8 mouse cellular contexts compared by ENCODE assay signal in the genomic region with DNA sequence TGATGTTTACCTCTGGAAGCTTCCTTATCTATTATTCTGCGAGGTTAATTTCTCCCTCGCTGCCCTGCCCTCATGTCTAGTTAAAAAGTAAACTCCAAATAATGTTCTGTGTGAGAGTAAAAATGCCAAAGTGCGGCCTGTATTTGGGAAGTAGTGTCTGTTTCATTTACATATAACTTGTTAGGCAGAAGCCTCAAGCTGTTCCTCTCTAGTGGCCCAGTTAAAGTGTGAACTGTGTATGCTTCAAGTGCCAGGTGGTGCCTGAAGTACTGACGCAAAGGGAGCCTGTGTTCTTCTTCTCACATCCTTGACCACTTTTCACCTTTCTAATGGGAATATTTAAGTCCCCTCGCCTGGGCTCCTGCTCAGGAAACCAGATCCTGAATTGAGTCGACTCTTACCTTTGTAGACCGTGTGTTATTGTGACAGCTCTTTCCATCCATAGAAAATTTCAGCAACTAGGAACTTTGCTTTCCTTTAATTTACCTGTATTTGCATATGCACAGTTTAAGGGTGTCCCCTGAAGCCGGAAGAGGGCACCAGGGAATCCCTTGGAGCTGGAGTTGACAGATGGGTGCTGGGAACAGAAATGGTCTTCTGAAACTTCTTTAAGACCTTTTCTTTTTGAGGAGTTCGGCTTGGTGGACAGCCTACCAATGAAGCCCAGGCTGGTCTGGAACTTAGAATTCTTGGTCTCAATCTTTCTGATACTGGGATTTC. TPM values are rescaled to one million over a fixed set of nuclear protein-coding genes. Genes with fewer than 3 reads are reported as not detected.
DNase-seq lines count a peak whose midpoint lies in the region; ATAC-seq and TF ChIP-seq lines count a peak whose summit lies in the region.

No protein-coding gene starts in this region.

- DNase-seq in heart, postnatal 25 days (ENCODE audit: low spot score), result no peak
- DNase-seq in hindbrain, postnatal 0 days (ENCODE audit: low spot score), result no peak
- DNase-seq in telencephalon, adult 2 months (ENCODE audit: low read depth, low spot score), result peak; percentile 44
- DNase-seq in urinary bladder, postnatal 36 days (ENCODE audit: low spot score in 2 of 2), result no peak

- H3K27ac ChIP-seq in heart, embryonic 11.5 days (ENCODE audit: low read depth, low read length), result no peak overlapping the region
- H3K27ac ChIP-seq in cortical plate, adult 2 months (ENCODE audit: insufficient read depth, low read length), result no peak overlapping the region
- peak overlapping the region; percentile 82; the same call in 1 of the 2 replicates for H3K27ac ChIP-seq in hindbrain, postnatal 0 days
- peak overlapping the region; percentile 92 for H3K27ac ChIP-seq in liver, embryonic 16.5 days (ENCODE audit: low read length)

- no peaks in the 10 kb centered on the region for H3K27me3 ChIP-seq in heart, embryonic 11.5 days (ENCODE audit: control insufficient read depth, insufficient read depth, low read length)
- no peaks in the 10 kb centered on the region for H3K27me3 ChIP-seq in C2C12 (ENCODE audit: control insufficient read depth, insufficient read depth, insufficient read length)
- H3K27me3 ChIP-seq in hindbrain, postnatal 0 days (ENCODE audit: insufficient read depth, low read length), result no peaks in the 10 kb centered on the region
- H3K27me3 ChIP-seq in liver, embryonic 16.5 days (ENCODE audit: control insufficient read depth, insufficient read depth, low read depth, low read length), result no peaks in the 10 kb centered on the region

- H3K4me2 ChIP-seq in heart, embryonic 11.5 days, result peak overlapping the region; percentile 81
- peak overlapping the region; percentile 64 for H3K4me2 ChIP-seq in hindbrain, postnatal 0 days (ENCODE audit: low read depth, low read length)
- H3K4me2 ChIP-seq in liver, embryonic 16.5 days (ENCODE audit: low read depth, low read length), result peak overlapping the region; percentile 70

- H3K4me1 ChIP-seq in heart, embryonic 11.5 days (ENCODE audit: control insufficient read depth, insufficient read depth, low read length), result peaks cover 16% of the 10 kb centered on the region
- peaks cover 5% of the 10 kb centered on the region; the same call in 1 of the 2 replicates for H3K4me1 ChIP-seq in cortical plate, adult 2 months (ENCODE audit: control insufficient read depth, insufficient read depth, low read length)
- peaks cover 11% of the 10 kb centered on the region for H3K4me1 ChIP-seq in hindbrain, postnatal 0 days (ENCODE audit: insufficient read depth, low read length)
- H3K4me1 ChIP-seq in liver, embryonic 16.5 days (ENCODE audit: control insufficient read depth, low read depth, low read length), result peaks cover 25% of the 10 kb centered on the region

- peak overlapping the region; percentile 85 for H3K9ac ChIP-seq in heart, embryonic 11.5 days (ENCODE audit: low read depth, low read length)
- H3K9ac ChIP-seq in hindbrain, postnatal 0 days (replicated peaks; ENCODE audit: low read length), result peak overlapping the region; percentile 81
- peak overlapping the region; percentile 83 for H3K9ac ChIP-seq in liver, embryonic 16.5 days (ENCODE audit: low read depth, low read length)

- peak overlapping the region; percentile 22 for H3ac ChIP-seq in C2C12 (ENCODE audit: control insufficient read depth, insufficient read length, low read depth)

- no peak for ATAC-seq in heart, embryonic 11.5 days (replicated peaks; ENCODE audit: insufficient number of reproducible peaks, low FRiP score, low TSS enrichment)
- no peak for ATAC-seq in hindbrain, postnatal 0 days
- no peak for ATAC-seq in liver, embryonic 16.5 days (ENCODE audit: low read depth)

- no peak for TF ChIP-seq CTCF in C2C12 (IDR thresholded peaks at IDR 0.05; ENCODE audit: control insufficient read depth, insufficient read depth, insufficient read length)
- TF ChIP-seq CTCF in cortical plate, adult 2 months (IDR thresholded peaks at IDR 0.05; ENCODE audit: extremely low read depth, insufficient read depth, low read length), result no peak
- TF ChIP-seq CTCF in hindbrain, postnatal 0 days (IDR thresholded peaks at IDR 0.05; ENCODE audit: low read depth), result no peak

- WGBS in heart, embryonic 11.5 days (ENCODE audit: insufficient replicate concordance), result 30% methylated on average over 9 of the region's 9 CpGs
- WGBS in hindbrain, postnatal 0 days, result 38% methylated on average over 9 of the region's 9 CpGs
- WGBS in liver, embryonic 16.5 days (ENCODE audit: insufficient replicate concordance), result 29% methylated on average over 9 of the region's 9 CpGs

- H3K4me3 ChIP-seq in heart, embryonic 11.5 days (ENCODE audit: low read depth, low read length), result peak overlapping the region; percentile 88
- peak overlapping the region; percentile 65 for H3K4me3 ChIP-seq in C2C12 (ENCODE audit: insufficient read depth, poor library complexity, severe bottlenecking)
- peak overlapping the region; percentile 70 for H3K4me3 ChIP-seq in cortical plate, adult 2 months (ENCODE audit: insufficient read depth, low read length)
- peak overlapping the region; percentile 86 for H3K4me3 ChIP-seq in hindbrain, postnatal 0 days (ENCODE audit: low read length)
- peak overlapping the region; percentile 74 for H3K4me3 ChIP-seq in liver, embryonic 16.5 days (ENCODE audit: low read depth, low read length)

- H3K79me3 ChIP-seq in C2C12 (ENCODE audit: low read depth), result no peaks in the 10 kb centered on the region

- intact Hi-C loops in heart, postnatal 25 days (cut with DNase I), result no loop called here

- H3K36me3 ChIP-seq in heart, embryonic 11.5 days (ENCODE audit: control insufficient read depth, insufficient read depth, low read length), result 0 out of 2 replicates have a peak, but pooled peaks cover 3% of the 10 kb centered on the region
- H3K36me3 ChIP-seq in C2C12 (ENCODE audit: control insufficient read depth, insufficient read depth), result peaks cover 7% of the 10 kb centered on the region
- no peaks in the 10 kb centered on the region for H3K36me3 ChIP-seq in hindbrain, postnatal 0 days (ENCODE audit: insufficient read depth, low read length)
- H3K36me3 ChIP-seq in liver, embryonic 16.5 days (ENCODE audit: control insufficient read depth, insufficient read depth), result no peaks in the 10 kb centered on the region

- no peak for TF ChIP-seq POLR2A in cortical plate, adult 2 months (IDR thresholded peaks at IDR 0.05; ENCODE audit: extremely low read depth, insufficient read depth, low read length)

- H3K79me2 ChIP-seq in C2C12 (ENCODE audit: control insufficient read depth, insufficient read depth), result peaks cover 24% of the 10 kb centered on the region

- no peaks in the 10 kb centered on the region for H3K9me3 ChIP-seq in heart, embryonic 11.5 days (replicated peaks; ENCODE audit: control insufficient read depth, low read length)
- H3K9me3 ChIP-seq in hindbrain, postnatal 0 days (ENCODE audit: low read length), result no peaks in the 10 kb centered on the region
- H3K9me3 ChIP-seq in liver, embryonic 16.5 days (replicated peaks; ENCODE audit: control insufficient read depth, low read length), result no peaks in the 10 kb centered on the region

TF ChIP-seq in C2C12, 6 proteins besides CTCF, POLR2A, EP300 and RAD21:
- no peak for TF ChIP-seq CEBPB (IDR thresholded peaks at IDR 0.05; ENCODE audit: low read depth)
- no peak for TF ChIP-seq USF1 (IDR thresholded peaks at IDR 0.05; ENCODE audit: low read depth)
- no peak for TF ChIP-seq MAX (IDR thresholded peaks at IDR 0.05)
- TF ChIP-seq MYOG (IDR thresholded peaks at IDR 0.05; ENCODE audit: control insufficient read depth, extremely low read depth, insufficient read length), result no peak

RNA-seq across cellular contexts. Expression of a gene that starts 0.6 kb away (rescaled TPM):
- polyA plus RNA-seq in heart, embryonic 11.5 days (2014; fragmentation: Nextera tagmentation; extraction: Ambion mirVana), result 36.8 and 38.3 TPM in 2 replicates
- 10 to 100 TPM; 53.2 to 56.3 TPM for total RNA-seq in heart, postnatal 25 days (2021)
- polyA plus RNA-seq in C2C12 (2012; fragmentation: generic; extraction: Trizol), result 39.5 TPM
- 336 and 351 TPM in 2 replicates for polyA plus RNA-seq in cortical plate, adult 2 months (2012; rRNA removed)
- total RNA-seq in hindbrain, postnatal 0 days (2014; rRNA removed), result 111 and 154 TPM in 2 replicates
- 45.5 and 47.7 TPM in 2 replicates for polyA plus RNA-seq in hindbrain, postnatal 0 days (2015; fragmentation: Nextera tagmentation; extraction: Ambion mirVana)
- 13.5 and 15.2 TPM in 2 replicates for polyA plus RNA-seq in liver, embryonic 16.5 days (2015; fragmentation: Nextera tagmentation; extraction: Ambion mirVana)

RNA-seq across cellular contexts. Expression of a gene that starts 0.9 kb away (rescaled TPM):
- 6.0 and 6.5 TPM in 2 replicates for polyA plus RNA-seq in heart, embryonic 11.5 days (2014; fragmentation: Nextera tagmentation; extraction: Ambion mirVana)
- 10 to 100 TPM; 14.9 to 16.9 TPM for total RNA-seq in heart, postnatal 25 days (2021)
- 9.1 TPM for polyA plus RNA-seq in C2C12 (2012; fragmentation: generic; extraction: Trizol)
- polyA plus RNA-seq in cortical plate, adult 2 months (2012; rRNA removed), result 8.6 and 9.3 TPM in 2 replicates
- 28.1 and 30.0 TPM in 2 replicates for total RNA-seq in hindbrain, postnatal 0 days (2014; rRNA removed)
- polyA plus RNA-seq in hindbrain, postnatal 0 days (2015; fragmentation: Nextera tagmentation; extraction: Ambion mirVana), result 14.5 and 15.6 TPM in 2 replicates
- polyA plus RNA-seq in liver, embryonic 16.5 days (2015; fragmentation: Nextera tagmentation; extraction: Ambion mirVana), result 8.7 and 10.1 TPM in 2 replicates

RNA-seq across cellular contexts. Expression of a gene that starts 45.1 kb away (rescaled TPM):
- 47.8 and 49.6 TPM in 2 replicates for polyA plus RNA-seq in heart, embryonic 11.5 days (2014; fragmentation: Nextera tagmentation; extraction: Ambion mirVana)
- 10 to 100 TPM; 25.3 to 29.3 TPM for total RNA-seq in heart, postnatal 25 days (2021)
- 15.2 TPM for polyA plus RNA-seq in C2C12 (2012; fragmentation: generic; extraction: Trizol)
- 22.3 and 22.8 TPM in 2 replicates for polyA plus RNA-seq in cortical plate, adult 2 months (2012; rRNA removed)
- total RNA-seq in hindbrain, postnatal 0 days (2014; rRNA removed), result 74.8 and 83.1 TPM in 2 replicates
- polyA plus RNA-seq in hindbrain, postnatal 0 days (2015; fragmentation: Nextera tagmentation; extraction: Ambion mirVana), result 54.9 and 68.7 TPM in 2 replicates
- polyA plus RNA-seq in liver, embryonic 16.5 days (2015; fragmentation: Nextera tagmentation; extraction: Ambion mirVana), result 27.2 and 27.9 TPM in 2 replicates

Comparison
In these comparisons a context has a peak if more than half of its experiments do, and no peak if none do; other contexts are left out.
1. H3K27ac ChIP-seq: peak in hindbrain, postnatal 0 days (single experiment) and liver, embryonic 16.5 days (single experiment); none in heart, embryonic 11.5 days (single experiment) and cortical plate, adult 2 months (single experiment).
2. Peak in every context shown above with its lines, with median percentiles within 50 percentile points of each other: H3K4me2 ChIP-seq, H3K4me3 ChIP-seq and H3K9ac ChIP-seq.